Mouse (Mus musculus): Measurements from ENCODE around the gene Adcy9.

DNA sequence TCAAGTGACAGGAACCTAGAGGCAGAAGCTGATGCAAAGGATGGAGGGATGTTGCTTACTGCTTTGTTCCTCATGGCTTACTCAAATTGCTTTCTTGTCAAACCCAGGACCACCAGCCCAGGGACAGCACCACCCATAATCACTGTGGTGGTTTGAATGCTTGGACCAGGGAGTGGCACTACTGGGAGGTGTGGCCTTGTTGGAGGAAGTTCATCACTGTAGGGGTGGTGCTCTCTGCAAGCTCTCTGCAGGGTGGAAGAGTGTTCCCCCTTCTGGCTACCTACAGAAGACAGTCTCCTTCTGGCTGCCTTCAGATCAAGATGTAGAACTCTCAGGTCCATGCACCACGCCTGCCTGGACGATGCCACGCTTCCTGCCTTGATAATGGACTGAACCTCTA lies 148.0 kb downstream of the Adcy9 start:
- no peak for TF ChIP-seq EP300 (IDR thresholded peaks at IDR 0.05; ENCODE audit: low read depth)
- no peak for TF ChIP-seq CTCF (IDR thresholded peaks at IDR 0.05; ENCODE audit: low read depth)
